Mouse (Mus musculus): ENCODE data around the gene Spaca9. TPM values are rescaled to one million over a fixed set of nuclear protein-coding genes. Genes with fewer than 3 reads are reported as not detected.
A peak's percentile ranks its signal among the peaks of the same experiment; 100 is the strongest.

Gene Spaca9
- total RNA-seq, 4 experiments from 2014 or later, result 0.52 to 0.77 (median 0.75) TPM; not detected in 1

DNA sequence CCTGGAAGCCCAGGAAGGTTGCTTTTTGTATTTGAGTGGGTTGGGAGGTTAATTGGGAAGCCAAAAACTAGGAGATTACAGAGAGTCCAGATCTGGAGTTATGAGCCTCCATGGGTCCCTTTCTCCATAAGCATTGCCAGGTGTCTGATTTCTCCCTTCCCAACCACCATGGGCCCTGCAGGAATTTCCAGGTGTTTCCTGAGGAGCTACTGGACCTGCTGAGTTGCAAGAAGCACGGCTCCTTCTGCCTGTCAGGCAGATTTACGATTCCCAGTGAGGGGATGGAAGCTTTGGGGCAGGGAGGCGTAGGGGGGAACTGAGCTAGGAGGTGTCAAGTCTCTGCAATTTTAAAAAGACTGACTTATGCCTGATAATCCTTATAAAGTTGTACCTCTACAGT, 33.7 kb downstream of the Spaca9 start:
- no peak for DNase-seq

DNA sequence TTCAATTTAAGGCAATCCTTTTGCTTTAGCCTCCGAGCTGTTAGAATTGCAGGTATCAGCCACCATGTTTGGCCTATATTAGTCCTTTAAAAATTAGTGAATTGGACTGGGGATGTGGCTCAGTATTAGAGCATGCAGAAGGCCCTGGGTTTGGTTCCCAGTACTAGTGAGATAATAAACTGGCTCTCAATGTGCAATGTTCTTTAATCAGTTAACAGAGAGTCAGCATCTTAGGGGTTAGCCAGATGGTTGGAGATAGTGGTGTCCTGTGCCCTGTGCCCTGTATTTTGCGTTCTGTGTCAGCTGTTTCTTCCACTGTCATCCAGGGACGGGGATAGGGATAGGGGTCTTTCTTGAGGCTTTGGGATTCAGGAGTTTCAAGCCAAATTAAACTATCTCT, 36.6 kb downstream of the Spaca9 start:
- DNase-seq, result no peak

DNA sequence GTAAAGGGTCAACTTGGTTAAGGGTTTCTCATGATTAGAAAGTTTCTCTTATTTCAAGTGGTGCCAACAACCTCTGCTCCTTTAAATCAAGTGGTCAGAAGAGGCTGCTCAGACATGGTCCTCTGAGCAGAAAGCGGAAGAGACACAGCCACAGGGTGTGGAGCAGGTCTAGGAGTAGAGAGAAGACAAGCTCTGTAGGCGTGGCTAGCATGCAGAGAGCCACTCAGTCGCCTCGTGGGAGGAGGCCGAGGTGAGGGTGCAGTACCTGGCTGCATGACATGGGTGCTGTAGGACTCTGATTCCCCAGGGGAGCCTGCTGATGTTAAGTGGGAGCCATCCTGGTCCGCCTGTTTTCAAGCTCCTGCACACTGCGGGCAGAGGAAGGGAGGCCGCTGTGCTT, 43.3 kb downstream of the Spaca9 start:
- no peak for DNase-seq

DNA sequence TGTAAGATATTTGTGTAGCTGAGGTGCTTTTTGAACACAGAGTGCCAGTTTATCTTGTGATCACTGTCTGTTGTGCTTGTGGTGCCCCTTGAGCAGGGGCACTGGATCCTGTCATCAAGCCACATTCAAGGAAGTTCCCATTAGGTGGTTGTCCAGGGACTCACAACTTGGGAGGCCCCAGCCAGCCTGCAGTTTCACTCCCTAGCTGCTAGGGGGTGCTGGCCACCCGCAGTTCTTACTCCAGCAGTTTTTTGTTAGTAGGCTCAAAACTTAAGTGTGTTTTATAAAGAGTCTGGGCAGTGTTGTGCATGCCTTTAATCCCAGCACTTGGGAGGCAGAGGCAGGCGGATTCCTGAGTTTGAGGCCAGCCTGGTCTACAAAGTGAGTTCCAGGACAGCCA, 45.2 kb downstream of the Spaca9 start:
- DNase-seq, result no peak

DNA sequence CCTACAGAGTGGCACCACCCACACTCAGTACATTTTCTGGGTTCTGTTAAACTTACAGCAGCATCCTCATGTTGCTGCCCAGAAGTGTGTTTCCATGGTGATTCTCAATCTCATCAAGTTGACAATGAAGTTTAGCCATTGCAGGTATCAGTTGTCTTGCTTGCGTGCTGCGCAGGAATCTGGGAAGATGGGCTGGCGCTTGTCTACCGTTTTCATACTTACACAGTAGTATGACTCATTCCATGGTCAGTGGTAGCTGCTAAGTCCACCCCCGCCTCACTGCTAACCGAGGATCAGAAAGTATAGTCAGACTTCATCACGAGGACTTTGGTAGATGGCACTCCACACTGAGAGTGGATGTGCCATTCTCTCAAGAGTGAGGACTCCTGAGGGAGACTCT, 46.2 kb downstream of the Spaca9 start:
- no peak for DNase-seq

DNA sequence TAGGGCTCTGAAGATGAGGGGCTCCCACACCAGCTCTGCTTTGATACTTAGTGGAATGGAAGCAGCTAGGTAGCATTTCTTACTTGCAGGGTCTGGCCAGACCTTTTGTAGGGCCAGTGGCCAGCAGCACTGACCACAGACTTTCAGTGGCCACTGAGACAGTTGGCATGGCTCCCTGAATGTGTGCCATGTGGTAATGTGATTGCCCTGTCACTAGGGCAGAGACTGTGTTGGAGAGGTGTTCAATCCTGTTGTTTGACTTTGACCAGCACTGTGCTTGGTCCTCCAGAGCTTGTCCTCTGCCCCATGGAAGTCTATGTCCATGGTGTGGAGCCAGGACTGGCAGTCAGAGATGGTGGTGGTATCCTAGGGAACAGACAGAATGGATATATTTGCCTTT, 49.0 kb downstream of the Spaca9 start:
- peak; percentile 15 for DNase-seq

DNA sequence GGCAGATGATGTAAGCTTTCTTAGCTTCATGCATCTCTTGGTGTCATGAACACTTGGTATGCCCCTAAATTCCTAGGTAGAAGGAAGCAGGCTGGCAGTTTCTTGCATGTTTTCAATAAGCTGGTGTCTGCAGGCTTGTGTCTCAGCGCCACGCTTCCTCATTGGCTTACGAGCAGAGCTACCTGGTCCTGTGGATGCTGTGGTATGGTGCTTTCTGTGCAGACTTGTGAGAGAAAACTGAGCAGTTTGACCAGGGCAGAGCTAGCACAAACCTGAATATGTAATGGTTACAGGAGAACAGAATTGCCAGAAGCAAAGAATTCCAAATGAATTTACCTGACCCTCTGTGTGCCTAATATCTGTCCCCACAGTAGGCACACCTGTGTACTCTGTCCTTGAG, 56.4 kb downstream of the Spaca9 start:
- DNase-seq, result no peak

Small RNA genes within 50 kb of the gene (microRNA-seq; reads per million reads assigned to microRNA genes)
- 0.50 to 1.9 reads per million in 2 experiments for gene Mir3088

Other genes with a start within 250 kb of the Spaca9 start
- under 1 TPM in 3 of 4 experiments, not detected in 1; 0.49 to 0.99 (median 0.89) TPM for gene 1700007K13Rik, start 233.4 kb downstream of the Spaca9 start, total RNA-seq (2022)
- 10 to 100 TPM; 39.7 to 52.1 (median 46.1) TPM for gene Mrps2, start 231.7 kb downstream of the Spaca9 start, total RNA-seq (2022)
- gene Gbgt1, start 202.8 kb downstream of the Spaca9 start, total RNA-seq (2022), result 10 to 100 TPM in 1 of 4 experiments, 1 to 10 TPM in 3; 4.8 to 12.6 (median 6.7) TPM
- gene Gm10134, start 193.6 kb downstream of the Spaca9 start, total RNA-seq (2022), result 1 to 10 TPM; 3.0 to 5.1 (median 4.7) TPM
- 10 to 100 TPM; 33.3 to 51.0 (median 38.6) TPM for gene Ralgds, start 186.6 kb downstream of the Spaca9 start, total RNA-seq (2022)
- gene Cel, start 136.3 kb downstream of the Spaca9 start, total RNA-seq (2022), result not detected
- 10 to 100 TPM; 21.4 to 26.3 (median 23.4) TPM for gene Gtf3c5, start 116.0 kb downstream of the Spaca9 start, total RNA-seq (2022)
- not detected for gene Gfi1b, start 77.7 kb downstream of the Spaca9 start, total RNA-seq (2022)
- 10 to 100 TPM; 20.0 to 30.8 (median 25.2) TPM for gene Tsc1, start 58.5 kb downstream of the Spaca9 start, total RNA-seq (2022)
- under 1 TPM; 0.20 to 0.80 (median 0.62) TPM for gene Ak8, start 437 bp upstream of the Spaca9 start, total RNA-seq (2022)
- gene Gtf3c4, start 140.6 kb upstream of the Spaca9 start, total RNA-seq (2022), result 10 to 100 TPM; 35.2 to 45.4 (median 35.6) TPM
- gene Ddx31, start 140.7 kb upstream of the Spaca9 start, total RNA-seq (2022), result 10 to 100 TPM in 2 of 4 experiments, 1 to 10 TPM in 2; 8.9 to 13.2 (median 9.8) TPM
- gene Barhl1, start 216.9 kb upstream of the Spaca9 start, total RNA-seq (2022), result not detected